Mouse (Mus musculus) lung, embryonic 14.5 days (tissue): ENCODE results near the gene Arhgap18. TPM values are rescaled to one million over a fixed set of nuclear protein-coding genes. Genes with fewer than 3 reads are reported as not detected.

Experiments used
- ATAC-seq: fragments of 200-750 bp; cut with Nextera tagmentation; 2 replicates; pipeline ENCODE4 v1.8.0; 2017; ENCODE audit warnings: mild to moderate bottlenecking, moderate TSS enrichment, moderate library complexity; ENCODE audit not compliant: insufficient read depth
- DNase-seq: peaks from one replicate; pipeline ENCODE4 v3.0.0-alpha.2; 2015
- H3K27ac ChIP-seq: fragments of 300-500 bp; sonication (generic); 2 replicates; pipeline ENCODE4 v1.5.1; 2014; ENCODE audit warnings: low read depth, mild to moderate bottlenecking, moderate library complexity
- H3K27me3 ChIP-seq: fragments of 300-500 bp; sonication (generic); 2 replicates; pipeline ENCODE4 v1.6.1; 2014; ENCODE audit warnings: low read length, control low read depth; ENCODE audit not compliant: insufficient read depth
- H3K36me3 ChIP-seq: fragments of 300-500 bp; sonication (generic); 2 replicates; pipeline ENCODE4 v1.6.1; 2014; ENCODE audit warnings: control low read depth; ENCODE audit not compliant: insufficient read depth
- H3K4me1 ChIP-seq: fragments of 300-500 bp; sonication (generic); 2 replicates; pipeline ENCODE4 v1.6.1; 2014; ENCODE audit warnings: antibody characterized with exemption, control low read depth; ENCODE audit not compliant: insufficient read depth
- H3K4me2 ChIP-seq: fragments of 300-500 bp; sonication (generic); 2 replicates; pipeline ENCODE4 v1.6.1; 2014; ENCODE audit warnings: mild to moderate bottlenecking
- H3K4me3 ChIP-seq: fragments of 300-500 bp; sonication (generic); 2 replicates; pipeline ENCODE4 v1.5.1; 2014; ENCODE audit warnings: low read depth, low read length
- H3K9ac ChIP-seq: fragments of 300-500 bp; sonication (generic); 2 replicates; pipeline ENCODE4 v1.6.1; 2014
- H3K9me3 ChIP-seq: fragments of 300-500 bp; sonication (generic); 2 replicates; pipeline ENCODE4 v1.6.1; 2016; ENCODE audit warnings: low read depth, low read length, control low read depth
- CTCF ChIP-seq: IDR thresholded peaks from 2 replicates; pipeline ENCODE4 v1.5.1; 2016; ENCODE audit warnings: antibody characterized with exemption, low read depth
- WGBS: fragments of 180-500 bp; shearing (Covaris S2); extraction: QIAGEN DNeasy Blood & Tissue Kit; methylation state at CpG from one replicate; pipeline ENCODE4 v1.1.7; 2014; 5-methylcytosine and 5-hydroxymethylcytosine counted together
- polyA plus RNA-seq: library from polyadenylated mRNA; unstranded; fragments of >200 nt; fragmentation: Nextera tagmentation; extraction: Ambion mirVana; gene quantifications from 2 replicates; pipeline ENCODE4 v1.2.1, GENCODE M21; 2014

Arhgap18 gene
- polyA plus RNA-seq = 49.6 and 56.8 TPM in 2 replicates

- 71% methylated on average over 11 of the region's 11 CpGs for WGBS
- peak; percentile 35 for DNase-seq
- no peak within 1 kb of the TSS for H3K9ac ChIP-seq
- no peaks in the 10 kb centered on the region for H3K27me3 ChIP-seq
- TF ChIP-seq CTCF = no peak
- ATAC-seq = peak; percentile 60; the same call in 1 of the 2 replicates
- H3K4me3 ChIP-seq = no peak within 1 kb of the TSS
- H3K36me3 ChIP-seq = no peaks in the 10 kb centered on the region
- H3K27ac ChIP-seq = no peak within 1 kb of the TSS
- H3K9me3 ChIP-seq = no peaks in the 10 kb centered on the region
- 0 out of 2 replicates have a peak within 1 kb of the TSS, but pooled peaks have one; percentile 24 for H3K4me2 ChIP-seq
- H3K4me1 ChIP-seq = no peaks in the 10 kb centered on the region
Observed at GRCm38 (mm10) chr10:26752929-26753567, at the start of gene Arhgap18. Gene Arhgap18 (plus strand): TSS chr10:26753421.

DNA sequence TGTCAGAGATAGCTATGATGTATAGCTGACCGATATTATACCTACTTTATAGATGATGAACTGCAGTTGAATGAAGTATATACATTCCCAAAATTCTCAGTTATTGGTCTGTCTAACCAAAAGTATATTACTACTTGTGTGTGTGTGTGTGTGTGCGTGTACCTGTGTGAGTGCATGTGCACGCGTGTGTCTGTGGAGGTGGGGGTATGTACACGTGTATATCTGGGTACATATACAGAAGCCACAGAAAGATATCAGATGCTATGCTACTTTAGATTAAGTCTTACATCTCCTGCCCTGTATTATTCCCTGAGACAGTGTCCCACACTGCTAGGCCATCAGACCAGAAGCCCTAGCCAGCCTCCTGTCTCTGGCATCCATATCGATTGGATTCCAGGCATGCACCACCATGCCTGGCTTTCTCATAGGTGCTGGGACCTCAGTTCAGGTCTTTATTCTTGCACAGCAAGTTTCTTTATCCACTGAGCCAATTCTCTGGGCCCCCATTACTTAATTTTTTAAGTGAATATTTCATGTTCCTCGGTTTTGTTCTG, 42.7 kb upstream of the Arhgap18 start:
- H3K4me3 ChIP-seq = no peak overlapping the region
- no peaks in the 10 kb centered on the region for H3K27me3 ChIP-seq
- DNase-seq (no peak), ATAC-seq (no peak)
- WGBS = 93% methylated on average over 7 of the region's 7 CpGs
- H3K9me3 ChIP-seq = no peaks in the 10 kb centered on the region
- TF ChIP-seq CTCF = no peak
- no peak overlapping the region for H3K27ac ChIP-seq
- no peak overlapping the region for H3K4me2 ChIP-seq
- H3K4me1 ChIP-seq = no peaks in the 10 kb centered on the region
- no peaks in the 10 kb centered on the region for H3K36me3 ChIP-seq
- H3K9ac ChIP-seq = no peak overlapping the region

GRCm38 (mm10) chr10:26711068-26711467, 42.2 kb upstream of the Arhgap18 start:
- 4% methylated on average over 3 of the region's 3 CpGs for WGBS
- ATAC-seq (no peak), DNase-seq (peak; percentile 88)
- no peak overlapping the region for H3K9ac ChIP-seq
- H3K4me3 ChIP-seq = no peak overlapping the region
- no peak overlapping the region for H3K4me2 ChIP-seq
- no peaks in the 10 kb centered on the region for H3K9me3 ChIP-seq
- no peak overlapping the region for H3K27ac ChIP-seq
- H3K36me3 ChIP-seq = no peaks in the 10 kb centered on the region
- peak; percentile 73 for TF ChIP-seq CTCF
- H3K27me3 ChIP-seq = no peaks in the 10 kb centered on the region
- H3K4me1 ChIP-seq = no peaks in the 10 kb centered on the region

DNA sequence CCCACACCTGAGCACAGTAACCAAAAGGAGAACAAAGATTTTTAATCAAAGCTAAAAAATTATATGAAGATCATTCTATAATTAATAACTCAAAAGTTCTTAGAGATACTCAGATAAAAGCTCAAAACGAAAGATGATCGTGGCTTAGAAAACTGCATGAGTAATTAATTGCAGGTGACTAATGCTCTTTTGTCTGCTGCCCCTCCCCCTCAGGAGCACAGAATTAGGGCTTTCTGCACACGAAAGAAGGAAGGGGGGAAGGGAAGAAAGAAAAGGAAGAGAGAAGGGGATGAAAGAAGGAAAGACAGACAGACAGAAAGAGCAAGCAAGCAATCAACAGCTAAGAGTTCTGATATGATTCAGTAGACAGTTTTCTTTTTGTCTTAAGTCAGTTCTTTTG, 39.2 kb upstream of the Arhgap18 start:
- H3K9me3 ChIP-seq = no peaks in the 10 kb centered on the region
- no peak for DNase-seq
- no peak overlapping the region for H3K9ac ChIP-seq
- WGBS = 41% methylated on average over 3 of the region's 3 CpGs
- no peak for TF ChIP-seq CTCF
- H3K4me3 ChIP-seq = no peak overlapping the region
- ATAC-seq = no peak
- no peaks in the 10 kb centered on the region for H3K27me3 ChIP-seq
- no peak overlapping the region for H3K4me2 ChIP-seq
- no peak overlapping the region for H3K27ac ChIP-seq
- H3K4me1 ChIP-seq = no peaks in the 10 kb centered on the region
- H3K36me3 ChIP-seq = no peaks in the 10 kb centered on the region

DNA sequence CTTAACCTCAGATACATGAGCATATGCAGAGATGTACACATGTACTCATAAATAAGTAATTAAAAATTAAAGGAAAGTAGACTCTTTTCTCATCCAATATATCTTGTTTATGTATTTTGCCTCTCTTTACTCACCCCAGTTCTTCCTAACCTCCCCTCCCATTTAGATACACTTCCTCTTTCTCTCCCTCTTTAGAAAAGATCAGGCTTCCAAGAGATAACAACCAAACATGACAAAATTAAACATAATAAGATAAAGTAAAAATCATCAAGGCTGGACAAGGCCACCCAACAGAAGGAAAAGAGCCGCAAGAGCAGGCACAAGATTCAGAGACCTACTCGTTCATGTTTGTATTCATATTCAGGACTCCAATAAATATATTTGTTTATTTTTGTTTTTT, 28.5 kb upstream of the Arhgap18 start:
- H3K4me3 ChIP-seq = no peak overlapping the region
- H3K4me1 ChIP-seq = no peaks in the 10 kb centered on the region
- no peaks in the 10 kb centered on the region for H3K9me3 ChIP-seq
- ATAC-seq (no peak), DNase-seq (no peak)
- H3K27me3 ChIP-seq = no peaks in the 10 kb centered on the region
- no peak for TF ChIP-seq CTCF
- 91% methylated on average over 2 of the region's 2 CpGs for WGBS
- H3K4me2 ChIP-seq = no peak overlapping the region
- no peak overlapping the region for H3K27ac ChIP-seq
- no peak overlapping the region for H3K9ac ChIP-seq
- no peaks in the 10 kb centered on the region for H3K36me3 ChIP-seq

- H3K4me2 ChIP-seq = no peak overlapping the region
- DNase-seq = no peak
- H3K4me3 ChIP-seq = no peak overlapping the region
- no peak for TF ChIP-seq CTCF
- no peaks in the 10 kb centered on the region for H3K36me3 ChIP-seq
- 92% methylated on average over 3 of the region's 3 CpGs for WGBS
- no peak for ATAC-seq
- H3K27ac ChIP-seq = no peak overlapping the region
- H3K9ac ChIP-seq = no peak overlapping the region
- no peaks in the 10 kb centered on the region for H3K27me3 ChIP-seq
- no peaks in the 10 kb centered on the region for H3K4me1 ChIP-seq
- no peaks in the 10 kb centered on the region for H3K9me3 ChIP-seq
Observed at GRCm38 (mm10) chr10:26725255-26725654, 28.0 kb upstream of the Arhgap18 start.

DNA sequence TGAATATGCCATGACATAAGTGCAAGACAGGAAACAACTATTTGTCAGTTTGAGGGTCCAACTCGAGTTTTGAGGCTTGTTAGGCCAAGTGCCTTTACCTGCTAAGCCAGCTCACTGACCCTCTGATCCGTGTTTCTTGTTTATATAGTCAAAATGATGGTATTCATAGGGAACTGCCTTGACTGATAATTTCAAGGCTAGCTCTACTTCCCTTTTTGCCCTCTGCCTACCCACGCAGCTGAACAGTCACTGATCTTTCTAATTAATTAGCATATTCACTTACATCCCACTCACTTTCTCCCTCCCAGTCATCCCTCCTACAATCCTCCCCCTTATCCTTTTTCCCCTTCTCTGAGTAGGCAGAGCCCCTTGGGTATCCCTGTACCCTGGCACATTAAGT, 2.4 kb upstream of the Arhgap18 start:
- no peaks in the 10 kb centered on the region for H3K27me3 ChIP-seq
- H3K4me3 ChIP-seq = no peak overlapping the region
- no peaks in the 10 kb centered on the region for H3K9me3 ChIP-seq
- TF ChIP-seq CTCF = no peak
- no peak overlapping the region for H3K9ac ChIP-seq
- no peak overlapping the region for H3K4me2 ChIP-seq
- H3K4me1 ChIP-seq = no peaks in the 10 kb centered on the region
- DNase-seq (no peak), ATAC-seq (no peak)
- H3K27ac ChIP-seq = no peak overlapping the region
- WGBS = 62% methylated on average over 3 of the region's 3 CpGs
- no peaks in the 10 kb centered on the region for H3K36me3 ChIP-seq
